Mouse (Mus musculus) MEL (cell line): ENCODE measurements at regions not wholly inside any gene's neighbourhood (a gene's known extent, or its start where the extent isn't known, plus 50 kb on each side); places are given as distances from the start of the nearest gene placed in this dataset.

Experiments
- CHD1 ChIP-seq: IDR thresholded peaks from 2 replicates; pipeline ENCODE4 v1.6.1; 2012; ENCODE audit warnings: low read depth, mild to moderate bottlenecking, inconsistent platforms, low read length, improper control_type of control experiment
- CTCF ChIP-seq, 3 experiments: IDR thresholded peaks in 2 of 3; conservative IDR thresholded peaks in 1 of 3; 2 replicates each; pipeline ENCODE4 v1.5.1; 2011 to 2012; ENCODE audit warnings: low read length in 3 of 3, low read depth in 2 of 3, mild to moderate bottlenecking in 2 of 3, improper control_type of control experiment in 1 of 3, inconsistent platforms in 1 of 3, mixed read lengths in 1 of 3, moderate library complexity in 1 of 3; ENCODE audit not compliant: control insufficient read depth in 1 of 3, insufficient read depth in 1 of 3, poor library complexity in 1 of 3, severe bottlenecking in 1 of 3
- ELF1 ChIP-seq: IDR thresholded peaks from 2 replicates; pipeline ENCODE4 v1.6.1; 2014; ENCODE audit warnings: low read depth, mild to moderate bottlenecking, inconsistent platforms, low read length, improper control_type of control experiment, moderate library complexity
- EP300 ChIP-seq, 2 experiments: IDR thresholded peaks; 2 replicates each; pipeline ENCODE4 v1.6.1; 2011; ENCODE audit warnings: improper control_type of control experiment in 2 of 2, low read length in 2 of 2, low read depth in 1 of 2, mild to moderate bottlenecking in 1 of 2
- POLR2A ChIP-seq, 2 experiments: IDR thresholded peaks; 2 replicates each; pipeline ENCODE4 v1.6.1; 2011 to 2012; ENCODE audit warnings: low read length in 2 of 2, mild to moderate bottlenecking in 2 of 2, control low read depth in 1 of 2, improper control_type of control experiment in 1 of 2, low read depth in 1 of 2, moderate library complexity in 1 of 2; ENCODE audit not compliant: control insufficient read depth in 1 of 2, insufficient read depth in 1 of 2, poor library complexity in 1 of 2
- RAD21 ChIP-seq: IDR thresholded peaks from 2 replicates; pipeline ENCODE4 v1.6.1; 2011; ENCODE audit warnings: mild to moderate bottlenecking, low read depth, low read length, improper control_type of control experiment
- RCOR1 ChIP-seq: IDR thresholded peaks from 2 replicates; pipeline ENCODE4 v1.6.1; 2012; ENCODE audit warnings: low read depth, mild to moderate bottlenecking, inconsistent platforms, low read length, improper control_type of control experiment
- SMC3 ChIP-seq: IDR thresholded peaks from 2 replicates; pipeline ENCODE4 v1.6.1; 2011; ENCODE audit warnings: low read depth, low read length, improper control_type of control experiment
- TAL1 ChIP-seq: IDR thresholded peaks from 2 replicates; pipeline ENCODE4 v1.6.1; 2012; ENCODE audit warnings: mild to moderate bottlenecking, inconsistent platforms, low read length, moderate library complexity, mixed read lengths
- ZNF384 ChIP-seq: IDR thresholded peaks from 2 replicates; pipeline ENCODE4 v1.6.1; 2012; ENCODE audit warnings: low read depth, mild to moderate bottlenecking, inconsistent platforms, low read length, improper control_type of control experiment

DNA sequence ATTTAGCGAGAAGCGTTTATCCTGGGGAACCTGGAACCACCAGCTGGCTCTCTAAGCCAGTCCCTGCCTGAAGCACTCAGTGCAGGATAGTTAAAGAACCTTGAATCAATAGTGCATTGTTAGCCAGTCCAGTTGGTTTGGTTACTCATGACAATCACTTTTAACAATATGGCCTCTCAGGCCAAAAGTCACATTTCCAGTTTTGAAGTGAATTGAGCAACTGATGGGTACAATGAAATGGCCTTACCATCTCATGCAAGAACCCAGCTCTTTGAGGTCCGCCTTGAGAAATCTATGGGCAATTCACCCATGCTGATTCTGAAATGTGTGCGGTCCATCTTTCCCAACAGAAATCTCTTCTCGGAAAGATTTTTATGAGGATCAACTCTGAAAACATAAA is 77.0 kb upstream of the Tmc1 start:
- TF ChIP-seq ELF1 (no peak), CTCF (IDR thresholded peaks at IDR 0.05 in 2 of 3, conservative IDR thresholded peaks at IDR 0.05 in 1 of 3; ENCODE audit: control insufficient read depth in 1 of 3, insufficient read depth in 1 of 3, low read depth in 2 of 3, low read length in 3 of 3, poor library complexity in 1 of 3, severe bottlenecking in 1 of 3) (no peak), EP300 (IDR thresholded peaks at IDR 0.05; ENCODE audit: low read depth in 1 of 2, low read length in 2 of 2) (no peak), TAL1 (no peak), POLR2A (IDR thresholded peaks at IDR 0.05; ENCODE audit: control insufficient read depth in 1 of 2, insufficient read depth in 1 of 2, low read depth in 1 of 2, low read length in 2 of 2, poor library complexity in 1 of 2) (no peak), CHD1 (no peak), SMC3 (no peak), RAD21 (no peak), RCOR1 (no peak), ZNF384 (no peak)
